Mouse (Mus musculus) spleen, adult 2 months (tissue): ENCODE measurements around the gene Tns1.

Experiments
- CTCF ChIP-seq: fragments of 200-500 bp; IDR thresholded peaks from 2 replicates; pipeline ENCODE4 v1.5.1; 2011; ENCODE audit warnings: mild to moderate bottlenecking, inconsistent platforms; ENCODE audit not compliant: insufficient read depth, insufficient read length, insufficient replicate concordance; ENCODE audit errors: extremely low read depth
- POLR2A ChIP-seq: fragments of 200-500 bp; IDR thresholded peaks from 2 replicates; pipeline ENCODE4 v1.6.1; 2011; ENCODE audit warnings: low read depth, low read length, inconsistent platforms

GRCm38 (mm10) chr1:73966411-73967238 is 157.6 kb downstream of the Tns1 start:
- TF ChIP-seq POLR2A (no peak), CTCF (no peak)
